Mouse (Mus musculus): ENCODE data around the gene Msi2.
A peak's percentile ranks its signal among the peaks of the same experiment; 100 is the strongest.

Gene Msi2

GRCm38 (mm10) chr11:88402290-88402689, 316.0 kb downstream of the Msi2 start:
- no peak for DNase-seq (ENCODE audit: low read depth)

- DNase-seq (ENCODE audit: low read depth), result no peak
These were observed 317.0 kb downstream of the Msi2 start for GRCm38 (mm10) chr11:88401333-88401732.

DNA sequence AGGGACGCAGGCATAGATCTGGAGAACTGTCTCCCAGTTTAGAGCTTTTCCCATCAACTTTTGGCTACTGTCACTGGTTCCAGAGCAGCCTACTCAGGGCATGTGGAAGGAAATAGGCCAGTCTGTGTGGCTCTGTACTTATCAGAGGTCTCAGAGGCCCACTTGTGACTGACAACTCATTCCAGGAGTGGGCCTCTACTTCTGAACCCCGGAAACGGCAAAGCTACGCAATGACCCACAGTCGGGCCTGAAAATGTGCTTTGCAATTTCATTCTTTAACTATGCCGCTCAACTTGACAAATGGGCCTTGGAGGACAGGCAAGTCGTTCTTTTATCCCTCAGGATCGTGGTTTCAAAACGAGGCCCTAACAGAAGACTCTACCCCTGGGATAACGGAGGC, 317.4 kb downstream of the Msi2 start:
- DNase-seq (ENCODE audit: low read depth), result no peak

GRCm38 (mm10) chr11:88400235-88400634, 318.1 kb downstream of the Msi2 start:
- DNase-seq (ENCODE audit: low read depth), result no peak

GRCm38 (mm10) chr11:88399431-88399830, 318.9 kb downstream of the Msi2 start:
- no peak for DNase-seq (ENCODE audit: low read depth)

DNA sequence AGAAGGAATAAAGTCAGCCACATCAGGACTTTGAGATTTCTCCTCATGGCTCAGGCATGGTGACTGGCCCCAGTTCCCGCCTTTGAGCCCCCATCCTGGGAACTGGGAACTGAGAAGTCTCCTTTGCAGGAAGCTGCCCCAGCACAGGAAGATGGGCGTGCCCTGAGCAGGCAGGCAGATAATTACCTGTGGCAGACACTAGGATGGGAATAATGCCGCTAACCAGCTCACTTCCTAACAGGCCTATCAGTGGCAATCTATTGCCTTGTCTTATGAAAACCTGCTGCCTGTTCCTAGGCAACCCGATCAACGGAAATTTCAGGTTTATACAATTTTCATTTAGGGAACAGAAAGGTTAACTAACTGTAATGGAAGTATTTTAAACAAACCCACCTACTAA, 319.3 kb downstream of the Msi2 start:
- no peak for DNase-seq (ENCODE audit: low read depth)

GRCm38 (mm10) chr11:88395076-88395990, 323.0 kb downstream of the Msi2 start:
- DNase-seq (ENCODE audit: low read depth), result no peak

GRCm38 (mm10) chr11:88394341-88395075, 323.8 kb downstream of the Msi2 start:
- DNase-seq (ENCODE audit: low read depth), result no peak

DNA sequence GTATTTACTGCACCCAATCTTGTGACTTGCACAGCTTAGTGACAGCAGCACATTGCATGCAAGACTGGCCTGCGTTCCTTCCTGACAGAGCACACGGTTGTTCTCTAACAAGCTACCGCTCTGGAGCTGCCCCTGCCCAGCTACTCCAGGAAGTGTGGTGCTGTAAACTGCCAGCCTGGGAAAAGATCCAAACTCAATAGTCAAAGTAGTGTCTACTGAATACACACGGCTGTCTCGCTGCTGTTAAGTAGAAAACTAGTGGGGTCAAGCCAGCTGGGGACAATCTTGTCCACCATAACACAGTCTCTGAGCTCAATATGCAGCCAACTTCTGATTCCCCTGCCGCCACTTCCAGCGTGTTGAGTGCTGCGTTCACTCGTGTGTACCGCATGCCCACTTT, 325.6 kb downstream of the Msi2 start:
- no peak for DNase-seq (ENCODE audit: low read depth)

GRCm38 (mm10) chr11:88391181-88391814, 327.0 kb downstream of the Msi2 start:
- no peak for DNase-seq (ENCODE audit: low read depth)

GRCm38 (mm10) chr11:88389530-88389929, 328.8 kb downstream of the Msi2 start:
- no peak for DNase-seq (ENCODE audit: low read depth)

- DNase-seq (ENCODE audit: low read depth), result no peak
These were observed 331.4 kb downstream of the Msi2 start for GRCm38 (mm10) chr11:88386916-88387315.

- no peak for DNase-seq (ENCODE audit: low read depth)
These were observed 335.9 kb downstream of the Msi2 start for GRCm38 (mm10) chr11:88382449-88382848.

GRCm38 (mm10) chr11:88381145-88381909, 337.0 kb downstream of the Msi2 start:
- no peak for DNase-seq (ENCODE audit: low read depth)

DNA sequence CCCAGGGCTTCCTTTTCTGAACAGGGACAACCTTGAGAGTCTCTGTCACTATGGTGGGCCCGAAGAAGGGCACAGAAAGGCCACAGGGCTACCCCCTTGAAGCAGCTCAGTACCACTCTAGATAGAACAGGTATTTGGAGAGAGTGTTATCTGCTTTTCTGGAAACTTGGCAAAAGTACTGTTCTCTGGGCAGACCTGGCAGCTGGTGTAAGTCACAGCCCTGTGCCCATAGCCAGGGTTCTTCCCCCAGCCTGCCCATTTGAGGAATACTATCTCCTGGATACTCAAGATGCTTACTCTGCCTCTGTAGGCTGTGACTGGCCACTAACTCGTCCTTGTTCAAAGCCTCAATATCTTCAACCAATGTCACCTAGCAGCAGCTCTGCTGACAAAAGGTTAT, 338.7 kb downstream of the Msi2 start:
- no peak for DNase-seq (ENCODE audit: low read depth)

- DNase-seq (ENCODE audit: low read depth), result no peak
These were observed 339.5 kb downstream of the Msi2 start for GRCm38 (mm10) chr11:88378686-88379339.

- DNase-seq (ENCODE audit: low read depth), result no peak
These were observed 345.7 kb downstream of the Msi2 start for GRCm38 (mm10) chr11:88372589-88372988.

- no peak for DNase-seq (ENCODE audit: low read depth)
These were observed 348.4 kb downstream of the Msi2 start for GRCm38 (mm10) chr11:88369898-88370297.

GRCm38 (mm10) chr11:88367501-88367900, 350.8 kb downstream of the Msi2 start:
- peak; percentile 20 for DNase-seq (ENCODE audit: low read depth)

- DNase-seq (ENCODE audit: low read depth), result no peak
These were observed 352.3 kb downstream of the Msi2 start for GRCm38 (mm10) chr11:88365914-88366540.

- DNase-seq (ENCODE audit: low read depth), result no peak
These were observed 354.1 kb downstream of the Msi2 start for GRCm38 (mm10) chr11:88364231-88364630.
